ENCODE assay signal across 9 mouse cellular contexts in the genomic region with DNA sequence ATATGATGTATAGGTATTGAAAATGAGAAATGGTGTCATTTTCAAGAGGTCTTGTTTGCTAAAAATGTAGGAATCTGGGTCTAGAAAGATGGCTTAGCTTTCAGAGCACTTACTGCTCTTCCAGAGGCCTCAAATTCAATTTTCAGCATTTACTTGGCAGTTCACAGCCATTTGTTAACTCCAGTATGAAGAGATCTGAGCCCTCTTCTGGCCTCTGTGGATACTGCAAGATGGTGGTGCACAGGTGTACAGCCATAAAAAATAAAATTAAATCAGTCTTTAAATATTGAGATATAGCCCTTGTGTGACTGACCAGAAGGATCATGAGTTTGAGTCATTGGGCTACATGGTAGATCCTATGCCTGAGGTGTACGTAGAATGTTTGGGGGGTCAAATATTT.
DNase-seq lines count a peak whose midpoint lies in the region; ATAC-seq lines count a peak whose summit lies in the region.
"Had no signal": no experiment of that assay in that cellular context is flagged by ENCODE, and none has a peak within 500 bp of the region (broad histone marks: within the 10 kb centered on the region; RNA-seq: fewer than 3 reads in every experiment).

No protein-coding gene starts in this region.

- no peak overlapping the region for H3K27ac ChIP-seq in hindbrain, embryonic 14.5 days
- no peak overlapping the region for H3K27ac ChIP-seq in hindbrain, embryonic 13.5 days
- H3K27ac ChIP-seq in embryonic facial prominence, embryonic 10.5 days (replicated peaks), result no peak overlapping the region
- H3K27ac ChIP-seq: stomach, embryonic 15.5 days had no signal

- H3K9me3 ChIP-seq in hindbrain, embryonic 14.5 days (ENCODE audit: control insufficient read depth, low read length), result no peaks in the 10 kb centered on the region
- H3K9me3 ChIP-seq in hindbrain, embryonic 13.5 days, result no peaks in the 10 kb centered on the region
- H3K9me3 ChIP-seq in embryonic facial prominence, embryonic 10.5 days, result no peaks in the 10 kb centered on the region
- H3K9me3 ChIP-seq: stomach, embryonic 15.5 days had no signal

- H3K9ac ChIP-seq in hindbrain, embryonic 14.5 days, result no peak overlapping the region
- H3K9ac ChIP-seq in hindbrain, embryonic 13.5 days, result no peak overlapping the region
- H3K9ac ChIP-seq: stomach, embryonic 15.5 days had no signal

- H3K4me1 ChIP-seq in hindbrain, embryonic 14.5 days (replicated peaks; ENCODE audit: control insufficient read depth, insufficient read depth, low read length), result no peaks in the 10 kb centered on the region
- no peaks in the 10 kb centered on the region for H3K4me1 ChIP-seq in hindbrain, embryonic 13.5 days (replicated peaks)
- H3K4me1 ChIP-seq in embryonic facial prominence, embryonic 10.5 days, result no peaks in the 10 kb centered on the region
- H3K4me1 ChIP-seq: stomach, embryonic 15.5 days had no signal

- H3K27me3 ChIP-seq in hindbrain, embryonic 14.5 days (ENCODE audit: control insufficient read depth, insufficient read depth, low read length), result no peaks in the 10 kb centered on the region
- no peaks in the 10 kb centered on the region for H3K27me3 ChIP-seq in hindbrain, embryonic 13.5 days
- no peaks in the 10 kb centered on the region for H3K27me3 ChIP-seq in embryonic facial prominence, embryonic 10.5 days (replicated peaks; ENCODE audit: low read depth, poor library complexity, severe bottlenecking)
- H3K27me3 ChIP-seq: stomach, embryonic 15.5 days had no signal

- H3K4me3 ChIP-seq in hindbrain, embryonic 14.5 days (replicated peaks; ENCODE audit: low read length), result no peak overlapping the region
- no peak overlapping the region for H3K4me3 ChIP-seq in hindbrain, embryonic 13.5 days
- no peak overlapping the region for H3K4me3 ChIP-seq in embryonic facial prominence, embryonic 10.5 days
- H3K4me3 ChIP-seq: stomach, embryonic 15.5 days had no signal

- ATAC-seq in hindbrain, embryonic 14.5 days (ENCODE audit: low FRiP score), result no peak
- no peak for ATAC-seq in hindbrain, embryonic 13.5 days (ENCODE audit: low FRiP score)
- peak; percentile 45; the same call in 1 of the 2 replicates for ATAC-seq in megakaryocyte, adult 5-6 weeks (ENCODE audit: poor library complexity, severe bottlenecking)

- no peaks in the 10 kb centered on the region for H3K36me3 ChIP-seq in hindbrain, embryonic 14.5 days (replicated peaks; ENCODE audit: control insufficient read depth, insufficient read depth)
- no peaks in the 10 kb centered on the region for H3K36me3 ChIP-seq in hindbrain, embryonic 13.5 days
- H3K36me3 ChIP-seq in embryonic facial prominence, embryonic 10.5 days (replicated peaks), result no peaks in the 10 kb centered on the region
- H3K36me3 ChIP-seq: stomach, embryonic 15.5 days had no signal

- DNase-seq in hindbrain, embryonic 14.5 days (ENCODE audit: low spot score), result peak; percentile 66
- peak; percentile 24 for DNase-seq in thymus, postnatal 14 days
- no peak for DNase-seq in thymus, postnatal 36 days
- DNase-seq in embryonic facial prominence, embryonic 10.5 days (ENCODE audit: low spot score), result peak; percentile 22
- no peak for DNase-seq in gastrocnemius, postnatal 25 days
- DNase-seq in heart, adult 8-10 months (ENCODE audit: low spot score), result no peak

- 97% methylated on average over 1 of the region's 1 CpGs for WGBS in hindbrain, embryonic 14.5 days
- WGBS in hindbrain, embryonic 13.5 days, result 84% methylated on average over 1 of the region's 1 CpGs
- WGBS in embryonic facial prominence, embryonic 10.5 days, result 88% methylated on average over 1 of the region's 1 CpGs

- no peak overlapping the region for H3K4me2 ChIP-seq in hindbrain, embryonic 14.5 days (replicated peaks)
- H3K4me2 ChIP-seq in hindbrain, embryonic 13.5 days, result no peak overlapping the region
- H3K4me2 ChIP-seq: stomach, embryonic 15.5 days had no signal

Comparison
In these comparisons a context has a peak if more than half of its experiments do, and no peak if none do; other contexts are left out.
1. DNase-seq: peak in hindbrain, embryonic 14.5 days (single experiment), thymus, postnatal 14 days (single experiment) and embryonic facial prominence, embryonic 10.5 days (single experiment); none in thymus, postnatal 36 days (0 of 2), gastrocnemius, postnatal 25 days (single experiment) and heart, adult 8-10 months (single experiment).